Mouse (Mus musculus): ENCODE measurements at regions not wholly inside any gene's neighbourhood (a gene's known extent, or its start where the extent isn't known, plus 50 kb on each side); places are given as distances from the start of the nearest gene placed in this dataset.

DNA sequence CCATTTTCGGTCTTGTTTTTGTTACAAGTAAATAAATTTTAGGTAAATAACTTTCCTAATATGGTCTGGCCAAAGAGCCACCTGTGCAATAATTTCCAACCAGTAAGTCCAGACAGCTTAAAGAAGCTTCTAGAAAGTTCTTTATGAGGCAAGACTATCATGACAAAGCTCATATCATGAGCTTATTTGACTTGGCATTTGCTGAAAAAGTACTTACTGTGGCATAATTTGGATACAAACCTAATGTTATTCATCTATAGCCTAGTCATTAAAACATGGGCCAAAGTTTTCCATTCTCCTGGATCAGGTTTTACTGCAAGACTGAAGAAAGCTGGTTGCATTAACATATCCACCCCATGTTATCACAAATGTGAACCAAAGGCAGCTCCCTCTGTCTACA, 182.1 kb upstream of the Thbs1 start:
- DNase-seq: no peak

DNA sequence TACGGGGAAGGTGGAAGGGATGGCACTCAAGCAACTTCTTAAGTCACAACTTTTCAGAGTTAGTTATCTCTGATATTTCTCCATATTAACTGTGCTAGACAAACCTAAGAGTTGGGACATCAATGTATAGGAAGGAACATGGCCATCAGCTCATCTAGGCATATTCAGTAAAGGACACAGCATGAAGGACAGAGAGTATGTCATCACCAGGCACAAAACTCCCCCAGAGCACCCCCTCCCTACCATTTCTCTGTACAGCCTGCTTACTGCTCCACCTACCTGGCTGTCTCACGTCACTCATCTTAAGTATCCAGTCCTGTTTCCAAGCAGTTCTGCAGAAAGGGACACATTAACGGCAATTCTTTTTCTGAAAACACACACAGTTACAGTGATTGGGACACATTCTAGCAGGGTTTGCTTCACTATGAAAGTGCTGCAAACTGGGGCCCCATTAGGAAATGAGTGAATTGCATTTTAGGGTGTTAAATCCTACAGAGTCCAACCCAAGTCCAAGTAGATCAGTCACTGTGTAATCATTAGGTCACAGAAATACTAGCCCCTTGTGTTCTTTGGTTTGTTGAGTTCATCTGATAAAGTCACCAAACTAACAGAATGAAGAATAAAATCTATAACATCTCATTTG, 180.7 kb upstream of the Thbs1 start:
- DNase-seq: no peak

DNA sequence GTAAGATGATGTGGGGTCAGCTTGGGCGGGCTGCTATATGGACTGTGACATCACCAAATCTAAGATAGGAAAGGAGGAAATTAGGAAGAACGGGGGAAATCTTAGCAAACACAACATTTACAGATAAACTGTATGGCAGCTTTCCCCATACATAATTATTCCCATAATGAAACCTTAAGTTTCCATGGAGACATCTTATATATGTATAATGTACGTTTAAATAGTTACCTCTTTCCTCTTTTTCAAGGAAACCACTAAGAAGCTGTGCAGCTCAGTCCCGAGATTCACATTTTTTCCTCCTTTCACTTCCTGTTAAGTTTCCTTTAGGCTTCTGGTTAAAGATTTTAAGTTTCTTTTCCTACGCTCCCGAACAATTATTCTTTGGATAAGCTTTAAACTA, 175.1 kb upstream of the Thbs1 start:
- no peak for DNase-seq

DNA sequence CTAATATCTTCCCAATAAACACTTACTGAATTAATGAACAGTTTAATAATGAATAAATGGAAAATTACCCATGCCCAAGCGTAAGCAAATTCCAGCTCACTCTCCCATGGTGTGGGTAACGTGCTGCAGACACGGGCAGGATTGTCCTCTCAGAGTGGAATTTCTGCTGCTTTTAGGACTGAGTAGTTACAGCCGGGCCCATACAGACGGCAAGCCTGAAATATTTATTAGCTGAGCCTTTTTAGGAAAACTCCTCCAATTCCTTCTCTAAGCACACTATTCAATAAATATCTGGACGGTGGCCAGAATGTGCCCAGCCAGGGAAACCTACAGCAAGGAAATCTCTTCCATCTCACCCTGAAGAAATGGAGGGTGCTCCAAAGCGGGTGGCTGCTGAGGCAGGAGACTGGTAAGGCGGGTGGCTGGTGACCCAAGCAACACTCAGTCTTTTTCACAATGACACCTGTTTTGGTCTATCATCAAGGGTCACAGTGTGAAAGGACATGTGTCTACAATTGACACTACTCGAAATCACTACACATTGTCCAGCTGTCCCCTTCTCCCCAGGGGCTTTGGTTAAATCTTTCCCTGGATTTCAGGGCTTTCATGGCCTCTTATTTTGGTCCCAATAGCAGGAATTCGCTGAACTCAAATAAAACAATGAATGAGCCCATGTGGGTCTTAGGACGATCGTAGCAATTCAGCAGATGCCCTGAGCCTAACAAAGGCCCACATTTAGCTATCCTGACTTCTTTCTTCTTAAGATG, 173.2 kb upstream of the Thbs1 start:
- DNase-seq: no peak

DNA sequence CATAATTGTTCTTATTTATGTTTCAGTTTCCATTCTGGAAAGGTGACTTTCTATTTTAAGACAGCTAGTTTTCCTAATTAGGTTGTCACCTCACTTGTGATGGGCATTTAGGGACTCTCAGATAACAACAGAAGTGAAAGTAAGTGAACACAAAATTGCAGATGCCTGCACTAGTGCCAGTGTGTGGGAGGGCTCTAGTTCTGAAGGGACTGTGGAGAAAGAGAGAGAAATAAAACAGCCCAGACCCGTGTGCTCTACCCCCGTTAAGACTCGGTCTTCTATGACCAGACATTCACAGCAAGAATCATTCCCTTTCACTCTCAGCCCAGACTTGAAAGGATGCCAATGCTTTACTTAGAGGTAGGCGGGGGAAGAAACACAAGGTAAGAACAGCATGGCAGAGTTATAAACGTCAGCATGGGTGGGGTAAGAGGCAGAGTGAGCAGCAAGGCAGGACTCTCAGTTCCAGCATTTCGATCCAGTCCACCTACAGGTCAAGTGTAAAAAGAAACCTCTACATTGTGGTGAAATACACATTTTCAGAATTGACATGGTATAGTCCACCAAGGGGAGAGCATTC, 170.1 kb upstream of the Thbs1 start:
- no peak for DNase-seq

DNA sequence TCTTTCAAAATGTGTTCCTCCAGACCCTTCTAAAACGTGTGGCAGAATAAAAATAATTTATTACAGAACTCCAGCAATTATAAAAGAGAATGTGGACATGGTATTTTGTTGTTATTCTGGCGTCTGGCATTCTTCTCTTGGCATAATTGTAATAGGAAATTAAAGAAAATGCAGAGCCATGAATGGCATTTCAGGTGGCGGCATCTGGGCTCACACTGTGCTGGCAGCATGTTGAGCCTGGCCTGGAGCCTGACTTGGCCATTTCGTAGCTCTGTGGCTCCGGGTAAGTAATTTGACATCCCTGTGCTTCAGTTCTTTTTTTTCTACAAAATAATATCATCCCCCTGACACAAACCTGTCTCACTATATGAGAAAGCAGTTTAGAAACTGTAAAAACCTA, 168.0 kb upstream of the Thbs1 start:
- DNase-seq: no peak

DNA sequence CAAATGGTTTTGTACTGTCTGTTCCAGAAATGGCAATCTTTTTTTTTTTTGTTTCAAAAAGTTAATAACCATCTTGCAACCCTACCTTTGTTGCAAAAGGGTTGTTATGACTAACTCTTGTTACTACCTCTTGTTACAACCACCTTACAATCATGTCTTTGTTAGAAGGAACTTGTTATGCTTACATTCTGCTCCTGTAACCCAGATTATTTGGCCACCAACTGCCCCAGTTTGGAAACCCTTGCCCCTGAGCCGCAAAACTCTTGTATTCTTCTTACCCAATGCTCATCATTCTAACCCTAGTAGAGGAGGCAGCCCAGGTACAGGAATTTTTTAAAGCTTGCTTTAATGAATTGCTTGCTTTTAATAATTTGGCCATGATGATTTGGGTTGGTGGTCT, 167.4 kb upstream of the Thbs1 start:
- no peak for DNase-seq

DNA sequence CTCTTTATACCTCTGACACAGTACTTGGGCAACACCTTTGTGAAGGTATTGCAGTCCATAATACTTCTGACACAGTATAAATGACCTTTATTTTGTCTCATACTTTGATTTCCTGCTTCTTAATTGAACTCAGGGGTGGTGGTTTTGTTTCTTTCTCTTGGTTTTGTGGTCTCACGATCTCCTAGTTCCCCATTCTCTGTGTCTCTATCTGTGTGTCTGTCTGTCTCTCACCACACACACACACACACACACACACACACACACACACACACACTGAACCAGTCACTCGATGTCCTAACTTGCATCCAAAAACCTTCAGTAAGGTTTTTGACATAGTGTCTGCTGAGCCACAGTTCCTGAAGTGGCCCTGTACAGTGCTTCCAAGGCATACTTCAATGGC, 166.7 kb upstream of the Thbs1 start:
- no peak for DNase-seq

DNA sequence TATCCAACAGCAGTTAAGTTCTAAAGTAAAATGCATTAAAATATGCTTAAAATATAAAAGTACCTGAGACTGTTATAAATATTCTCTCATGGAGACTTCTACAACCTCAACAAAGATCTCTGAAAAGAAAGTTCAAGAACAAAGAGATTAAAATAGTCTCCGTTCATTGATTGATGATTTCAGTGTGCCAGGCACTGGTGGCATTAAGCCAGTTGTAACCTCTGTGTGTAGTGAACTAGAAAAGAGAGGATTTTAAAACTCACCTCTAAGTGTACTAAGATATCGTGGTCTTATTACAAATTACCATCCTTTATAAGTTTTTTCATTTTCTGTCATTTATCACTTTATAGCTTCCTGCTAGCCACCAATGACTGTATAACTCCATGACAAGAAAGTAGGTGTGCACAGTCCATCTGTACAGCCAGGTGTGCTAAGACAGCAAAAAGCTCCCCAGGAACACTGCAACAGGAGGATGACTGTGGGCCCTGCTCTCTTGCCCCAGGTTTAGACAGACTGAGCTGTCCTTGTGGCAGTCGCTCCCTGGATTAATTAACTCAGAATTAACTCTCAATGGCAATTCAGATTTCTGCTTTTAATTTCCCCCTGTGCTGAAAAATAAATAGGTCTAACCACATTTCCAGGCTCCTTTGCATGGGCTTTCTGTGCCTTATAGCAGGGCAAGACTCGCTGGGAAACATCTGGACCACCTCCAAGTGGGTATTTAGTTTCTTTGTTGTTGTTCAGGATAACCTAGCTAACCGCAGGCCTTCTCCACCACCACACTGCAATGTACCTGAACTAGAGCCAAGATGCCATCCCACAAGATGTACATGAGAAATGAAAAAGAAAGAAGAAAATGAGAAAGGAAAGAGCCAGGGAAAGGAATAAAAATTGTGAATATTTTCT, 161.0 kb upstream of the Thbs1 start:
- no peak for DNase-seq

DNA sequence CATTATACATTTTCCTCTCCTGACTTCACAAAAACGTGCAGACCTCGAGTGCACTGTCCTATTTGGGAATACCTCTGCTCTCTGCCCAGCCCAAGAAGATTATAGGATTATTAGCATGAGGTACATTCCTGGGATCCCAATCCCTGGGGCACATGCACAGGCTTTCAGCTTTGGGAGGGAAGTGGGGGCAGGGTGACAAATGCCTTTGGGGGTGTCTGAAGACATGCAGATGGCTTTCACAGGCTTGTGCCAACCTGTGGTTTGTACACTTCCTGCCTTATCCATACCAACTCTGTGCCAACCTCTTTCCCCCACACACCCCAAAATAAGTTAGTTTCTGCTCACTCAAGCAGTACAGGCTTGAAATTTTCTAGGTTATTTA, 160.3 kb upstream of the Thbs1 start:
- no peak for DNase-seq

DNA sequence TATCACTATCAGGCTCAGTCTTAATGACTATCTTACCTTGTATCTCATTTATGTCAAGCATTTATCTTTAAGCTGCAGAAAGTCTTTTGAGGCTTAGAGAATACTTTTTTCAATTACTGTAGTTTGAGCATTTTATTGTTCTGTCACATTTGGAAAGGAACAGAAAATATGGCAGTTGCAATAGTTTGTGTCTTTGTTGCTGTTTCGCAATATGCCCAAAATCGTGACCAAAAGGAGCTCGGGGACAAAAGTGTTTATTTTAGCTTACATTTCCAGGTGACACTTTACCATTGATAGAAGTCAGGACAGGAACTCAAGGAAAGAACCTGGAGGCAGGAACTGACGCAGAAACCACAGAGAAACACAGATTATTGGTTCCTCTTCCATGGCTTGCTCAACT, 152.9 kb upstream of the Thbs1 start:
- no peak for DNase-seq

DNA sequence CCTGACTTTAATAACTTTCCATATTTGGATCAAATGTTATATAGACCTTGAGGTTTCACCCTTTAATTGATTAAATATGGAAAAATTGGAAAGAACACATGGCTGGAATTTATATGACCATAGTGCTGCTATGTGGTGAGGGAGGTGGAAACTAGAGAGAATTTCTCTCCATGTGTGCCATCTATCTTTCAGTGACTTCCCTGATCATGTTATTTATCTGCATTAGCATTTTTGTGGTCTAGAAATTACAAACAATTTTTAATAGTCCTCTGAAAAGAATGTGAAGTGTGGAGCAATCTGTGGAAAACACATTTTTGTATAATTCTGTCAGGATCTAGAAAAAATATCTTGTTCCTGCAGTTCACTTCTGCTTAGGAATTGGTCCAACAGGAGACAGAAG, 152.2 kb upstream of the Thbs1 start:
- DNase-seq: no peak

DNA sequence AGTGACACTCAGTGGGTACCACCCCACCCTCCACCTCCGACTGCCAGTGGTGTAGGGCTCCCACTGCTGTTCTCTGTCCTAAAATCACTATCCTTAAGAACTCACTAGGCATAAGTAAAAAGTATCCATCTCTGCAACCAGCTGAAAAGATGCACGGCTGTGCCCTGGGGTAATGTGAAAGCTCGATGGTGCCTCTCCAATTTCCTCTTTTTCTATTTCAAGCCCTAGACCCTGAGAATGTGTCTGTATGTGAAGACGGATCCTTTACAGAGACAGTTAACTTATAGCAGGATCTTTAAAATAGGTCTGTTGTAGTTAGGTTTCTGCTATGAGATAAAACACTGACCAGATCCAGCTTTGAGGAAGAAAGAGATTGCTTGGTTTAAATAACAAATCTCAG, 149.1 kb upstream of the Thbs1 start:
- DNase-seq: no peak

DNA sequence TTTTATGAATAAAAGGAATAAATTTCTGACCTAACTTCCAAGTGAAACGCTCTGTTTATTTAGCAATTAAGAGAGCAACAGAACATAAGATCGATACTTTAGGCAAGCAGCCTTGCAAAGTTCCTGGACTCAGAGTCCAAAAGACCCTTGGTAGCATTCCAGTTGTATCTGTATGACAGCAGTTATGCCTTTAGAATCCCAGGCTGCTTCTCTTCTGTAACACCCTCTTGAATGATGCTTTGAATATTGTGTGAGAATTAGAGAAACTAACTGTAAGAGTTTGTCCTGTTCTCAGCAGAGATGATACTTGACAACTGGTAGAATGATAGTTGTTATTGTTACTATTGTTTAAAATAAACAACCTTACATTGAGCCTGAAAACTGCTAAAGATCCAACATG, 148.2 kb upstream of the Thbs1 start:
- DNase-seq: no peak

DNA sequence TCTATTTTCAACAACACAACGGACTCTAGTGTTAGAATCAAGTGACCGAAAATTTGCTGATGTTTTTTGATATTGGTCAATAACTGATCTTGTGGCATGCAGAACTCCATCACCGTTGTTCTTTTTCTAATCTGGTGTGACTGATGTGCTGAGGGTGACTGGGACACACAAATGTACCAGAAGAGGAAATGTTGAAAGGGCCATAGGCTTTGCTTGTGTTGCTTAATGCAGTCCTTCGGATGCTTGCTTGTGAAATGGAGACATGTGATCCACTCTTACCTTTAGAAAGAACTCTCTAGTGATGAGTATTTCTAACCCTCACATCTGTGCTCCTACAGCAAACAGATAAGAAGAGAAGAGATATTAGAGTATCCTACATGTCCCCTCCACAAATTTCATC, 145.9 kb upstream of the Thbs1 start:
- no peak for DNase-seq

DNA sequence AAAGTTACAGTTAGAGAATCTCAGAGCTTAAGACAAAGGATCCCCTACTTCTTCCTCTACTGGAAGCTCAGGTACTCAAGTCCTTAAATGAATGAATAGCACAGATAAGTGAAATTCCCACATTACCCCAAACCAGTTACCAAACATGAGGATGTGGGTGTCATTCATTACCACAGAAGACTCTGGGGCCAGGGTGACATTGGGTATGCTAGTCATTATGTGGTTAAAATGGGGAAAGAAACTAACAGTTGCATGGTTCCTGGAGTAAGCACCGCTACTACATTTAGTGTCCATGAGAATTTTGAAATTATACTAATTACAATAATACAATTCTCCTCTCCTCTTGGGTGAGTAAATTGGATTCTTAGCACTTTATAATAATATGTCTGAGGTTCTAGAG, 142.9 kb upstream of the Thbs1 start:
- no peak for DNase-seq

DNA sequence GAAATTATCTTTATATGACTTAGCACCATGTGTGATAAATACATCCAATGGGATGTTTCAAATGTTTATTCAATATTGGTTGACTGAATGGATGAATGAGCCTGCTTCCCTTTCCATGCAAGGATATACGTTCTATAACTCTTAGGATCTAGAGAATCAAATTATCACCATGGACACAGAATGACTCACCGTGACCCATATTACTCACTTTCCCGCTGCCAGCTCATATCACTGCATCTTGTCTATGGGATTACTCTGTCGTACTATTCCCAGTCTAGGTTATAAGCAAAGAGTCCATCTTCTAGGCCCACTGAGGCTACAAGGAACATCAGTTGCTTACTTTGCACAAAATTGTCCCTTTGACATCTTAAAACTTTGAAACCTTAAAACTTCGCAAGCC, 141.0 kb upstream of the Thbs1 start:
- DNase-seq: no peak

DNA sequence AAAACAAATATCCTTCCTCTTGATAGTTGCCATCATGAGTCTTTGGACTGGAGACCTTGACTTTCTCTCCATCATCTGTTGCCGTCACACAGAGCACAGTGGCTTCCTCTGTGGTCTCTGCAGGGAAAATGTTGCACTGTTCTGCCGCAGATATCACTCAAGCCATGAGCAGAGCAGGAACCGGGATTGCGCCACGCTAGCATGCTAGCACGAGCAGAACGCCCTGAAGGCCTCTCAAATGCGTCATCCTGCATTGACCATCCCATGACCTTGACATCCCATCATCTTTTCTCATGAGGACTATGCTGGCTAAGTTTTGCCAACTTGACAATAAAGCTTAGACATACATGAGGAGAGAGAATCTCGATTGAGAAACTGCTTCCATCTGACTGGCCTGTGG, 134.6 kb upstream of the Thbs1 start:
- DNase-seq: no peak

DNA sequence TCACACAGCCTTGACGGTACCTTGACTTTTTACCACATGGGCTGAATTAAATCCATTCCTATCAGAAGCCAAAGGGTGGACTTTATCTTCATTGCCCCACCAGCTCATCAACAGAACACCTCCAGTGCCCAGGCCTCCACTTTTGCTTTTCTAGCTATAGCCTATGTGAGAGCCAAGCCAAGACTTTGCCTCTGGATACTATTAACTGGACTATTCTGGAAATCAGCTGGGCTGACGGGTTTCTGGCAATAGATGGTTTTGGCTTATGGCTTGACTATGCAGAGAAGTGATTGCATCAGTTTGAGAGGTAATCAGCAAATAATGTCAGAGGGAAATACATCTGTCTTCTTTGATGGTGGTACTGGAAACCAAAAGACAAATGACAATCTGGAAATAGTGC, 130.8 kb upstream of the Thbs1 start:
- no peak for DNase-seq

DNA sequence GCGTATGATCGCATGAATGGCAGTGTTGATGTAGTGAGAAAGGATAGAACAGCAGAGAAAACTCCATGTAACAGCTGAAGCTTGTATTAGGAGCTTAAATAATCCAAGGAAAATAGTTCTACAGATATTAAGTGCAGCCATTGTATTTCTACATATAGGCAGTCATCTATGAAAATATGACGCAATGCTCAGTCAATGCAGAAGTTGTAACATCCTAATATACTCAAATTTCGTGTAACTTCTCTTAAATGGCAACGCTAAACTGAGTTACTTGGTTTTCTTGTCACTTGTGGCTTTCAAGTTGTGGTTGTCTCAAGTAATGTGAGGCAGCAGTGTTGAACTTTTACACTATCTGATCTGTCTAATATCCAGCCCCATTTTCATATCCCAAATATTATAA, 127.1 kb upstream of the Thbs1 start:
- no peak for DNase-seq

DNA sequence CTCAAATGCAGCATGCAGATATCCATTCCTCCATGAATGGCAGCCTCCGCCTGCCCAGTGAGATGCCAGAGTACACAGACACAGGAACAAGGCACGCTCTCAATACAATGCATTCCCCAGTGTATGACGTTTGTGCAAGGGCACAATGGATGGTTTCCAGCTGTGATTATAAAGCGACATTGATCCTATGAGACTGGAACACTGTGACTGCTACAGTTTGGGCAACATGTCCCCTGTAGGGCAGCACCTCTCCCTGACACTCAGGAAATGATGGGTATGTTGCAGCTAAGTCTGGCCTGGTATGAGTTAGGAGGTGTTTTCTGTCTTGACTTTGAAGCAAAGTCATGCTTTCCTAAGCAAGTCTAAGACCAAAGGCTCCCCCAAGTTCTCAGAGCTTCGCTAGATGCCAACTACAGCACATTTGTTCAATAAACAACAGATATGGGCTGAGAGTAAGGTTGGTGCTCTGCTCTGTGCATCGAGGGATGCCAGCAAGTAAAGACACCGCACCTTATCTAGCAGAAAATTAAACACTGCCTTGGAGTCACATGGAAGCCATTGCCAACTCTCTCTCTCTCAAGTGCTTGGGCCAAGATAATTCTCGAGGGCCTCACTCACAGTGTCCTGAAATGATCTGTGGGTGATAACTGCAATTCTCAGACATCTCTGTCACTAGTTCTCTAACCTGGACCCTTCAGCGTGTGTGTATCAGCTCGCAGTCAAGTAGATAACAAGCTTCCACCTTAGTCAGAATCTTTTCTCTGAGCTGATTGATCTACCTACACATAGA, 124.1 kb upstream of the Thbs1 start:
- peak; percentile 24 for DNase-seq

DNA sequence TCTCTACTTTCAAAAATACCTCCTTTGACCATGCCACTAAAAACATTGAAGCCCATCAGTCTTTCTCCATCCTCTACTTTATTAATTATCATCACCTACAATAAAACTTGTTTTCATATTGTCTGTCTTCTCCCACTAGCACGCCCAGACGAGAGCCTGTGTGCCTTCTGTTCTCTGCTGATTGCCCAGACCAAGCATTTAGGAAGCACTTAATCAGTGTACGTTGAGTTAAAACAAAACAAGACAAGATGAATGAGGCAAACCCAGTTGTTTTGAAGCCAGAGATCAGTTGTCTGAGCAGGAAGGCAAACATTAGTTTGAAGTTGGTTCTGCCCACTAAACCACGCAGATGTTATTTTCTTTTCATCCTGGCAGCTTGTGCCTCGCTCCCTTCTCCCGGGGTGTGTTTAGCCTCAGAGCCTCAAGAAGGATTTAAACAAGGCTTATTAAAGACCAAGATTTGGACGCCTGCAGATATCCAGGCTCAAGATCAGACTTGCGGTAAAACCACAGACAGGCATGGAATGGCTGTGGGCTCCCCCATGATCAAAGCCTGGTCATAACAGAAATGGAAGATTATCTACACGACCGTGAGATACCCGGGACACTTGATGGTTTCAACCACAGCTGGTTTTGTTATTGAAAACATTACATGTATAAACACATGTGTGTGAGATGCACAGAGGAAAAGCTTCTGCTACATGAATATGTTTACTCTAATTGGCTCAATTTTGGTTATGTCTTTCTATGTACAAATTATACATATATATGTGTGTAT, 123.1 kb upstream of the Thbs1 start:
- DNase-seq: no peak

Data from retina, postnatal 1 day (tissue).